Mouse (Mus musculus): Measurements from ENCODE around the gene Fam189a2. TPM values are rescaled to one million over a fixed set of nuclear protein-coding genes. Genes with fewer than 3 reads are reported as not detected.

Fam189a2 gene
- total and polyA plus RNA-seq, 3 experiments: not detected

DNA sequence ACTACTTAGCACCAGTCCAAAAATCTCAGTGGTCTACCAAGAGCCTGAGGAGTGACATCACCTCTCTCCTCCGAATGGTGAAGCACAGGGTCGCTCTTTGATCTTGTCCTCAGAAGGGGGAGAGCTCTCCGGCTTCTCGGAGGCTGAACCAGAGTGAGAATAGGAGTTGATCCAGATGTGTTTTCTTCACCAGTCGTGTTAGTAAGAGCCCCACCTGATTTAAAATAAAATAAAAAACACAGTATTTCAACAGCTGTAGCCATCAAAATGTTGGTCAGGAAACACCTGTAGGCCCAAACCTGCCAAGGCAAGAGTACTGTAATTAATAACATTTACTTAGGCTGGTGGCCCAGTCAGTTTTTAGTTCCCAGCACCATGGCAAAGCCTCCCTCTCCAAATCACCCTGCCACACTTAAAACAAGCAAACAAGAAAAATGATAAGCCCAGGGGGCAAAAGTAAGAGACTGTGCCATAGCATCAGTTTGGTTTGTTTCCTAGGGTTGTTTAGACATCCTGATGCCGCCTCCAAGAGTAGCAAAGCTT is 52.8 kb downstream of the Fam189a2 start:
- H3K79me2 ChIP-seq (ENCODE audit: control insufficient read depth, insufficient read depth, low read length, poor library complexity): no peaks in the 10 kb centered on the region
- H3K9ac ChIP-seq (ENCODE audit: control insufficient read depth, low read depth, low read length, poor library complexity, severe bottlenecking): no peak overlapping the region
- no peaks in the 10 kb centered on the region for H3K27me3 ChIP-seq (ENCODE audit: control insufficient read depth in 1 of 2, insufficient read depth in 2 of 2, low read length in 2 of 2)
- DNase-seq (ENCODE audit: low read depth, low spot score): no peak
- H3K27ac ChIP-seq (ENCODE audit: control insufficient read depth, low read depth, low read length): no peak overlapping the region
- TF ChIP-seq MAX (IDR thresholded peaks at IDR 0.05; ENCODE audit: low read length): no peak
- TF ChIP-seq NRF1 (IDR thresholded peaks at IDR 0.05; ENCODE audit: insufficient read depth, low read depth, low read length, poor library complexity, severe bottlenecking): no peak
- TF ChIP-seq EP300 (IDR thresholded peaks at IDR 0.05; ENCODE audit: low read depth in 1 of 2, low read length in 2 of 2): no peak
- TF ChIP-seq HCFC1 (IDR thresholded peaks at IDR 0.05; ENCODE audit: low read depth, low read length): no peak
- TF ChIP-seq MXI1 (IDR thresholded peaks at IDR 0.05; ENCODE audit: low read depth, low read length): no peak
- TF ChIP-seq MEF2A (IDR thresholded peaks at IDR 0.05; ENCODE audit: extremely low read depth, insufficient replicate concordance, low read depth, low read length, poor library complexity, severe bottlenecking): no peak
- TF ChIP-seq ZNF384 (IDR thresholded peaks at IDR 0.05; ENCODE audit: low read depth, low read length): no peak
- no peak for TF ChIP-seq GATA1 (IDR thresholded peaks at IDR 0.05; ENCODE audit: low read depth, low read length)
- no peak for TF ChIP-seq RCOR1 (IDR thresholded peaks at IDR 0.05; ENCODE audit: low read depth, low read length)
- TF ChIP-seq ELF1 (IDR thresholded peaks at IDR 0.05; ENCODE audit: low read depth, low read length): no peak
- TF ChIP-seq BHLHE40 (IDR thresholded peaks at IDR 0.05; ENCODE audit: borderline replicate concordance, low read depth, low read length): no peak
- no peak for TF ChIP-seq MAFK (IDR thresholded peaks at IDR 0.05; ENCODE audit: borderline replicate concordance, low read depth, low read length)
- TF ChIP-seq NELFE (IDR thresholded peaks at IDR 0.05; ENCODE audit: low read depth, low read length): no peak
- TF ChIP-seq ZMIZ1 (IDR thresholded peaks at IDR 0.05; ENCODE audit: low read depth, low read length): no peak
- TF ChIP-seq TCF12 (IDR thresholded peaks at IDR 0.05; ENCODE audit: low read depth, low read length): no peak
- TF ChIP-seq SMC3 (IDR thresholded peaks at IDR 0.05; ENCODE audit: low read depth, low read length): no peak
- TF ChIP-seq TBP (IDR thresholded peaks at IDR 0.05; ENCODE audit: low read depth, low read length): no peak
- no peak for TF ChIP-seq MAZ (IDR thresholded peaks at IDR 0.05; ENCODE audit: low read depth, low read length)
- no peak overlapping the region for H3K4me3 ChIP-seq (ENCODE audit: control insufficient read depth in 1 of 2, insufficient read depth in 1 of 2, low read depth in 2 of 2, low read length in 2 of 2)
- no peaks in the 10 kb centered on the region for H3K36me3 ChIP-seq (ENCODE audit: control insufficient read depth in 1 of 2, insufficient read depth in 2 of 2, low read length in 2 of 2)
- no peaks in the 10 kb centered on the region for H3K4me1 ChIP-seq (ENCODE audit: control insufficient read depth in 1 of 2, insufficient read depth in 2 of 2, low read length in 2 of 2)
- no peaks in the 10 kb centered on the region for H3K9me3 ChIP-seq (replicated peaks; ENCODE audit: insufficient read depth, low read length)

DNA sequence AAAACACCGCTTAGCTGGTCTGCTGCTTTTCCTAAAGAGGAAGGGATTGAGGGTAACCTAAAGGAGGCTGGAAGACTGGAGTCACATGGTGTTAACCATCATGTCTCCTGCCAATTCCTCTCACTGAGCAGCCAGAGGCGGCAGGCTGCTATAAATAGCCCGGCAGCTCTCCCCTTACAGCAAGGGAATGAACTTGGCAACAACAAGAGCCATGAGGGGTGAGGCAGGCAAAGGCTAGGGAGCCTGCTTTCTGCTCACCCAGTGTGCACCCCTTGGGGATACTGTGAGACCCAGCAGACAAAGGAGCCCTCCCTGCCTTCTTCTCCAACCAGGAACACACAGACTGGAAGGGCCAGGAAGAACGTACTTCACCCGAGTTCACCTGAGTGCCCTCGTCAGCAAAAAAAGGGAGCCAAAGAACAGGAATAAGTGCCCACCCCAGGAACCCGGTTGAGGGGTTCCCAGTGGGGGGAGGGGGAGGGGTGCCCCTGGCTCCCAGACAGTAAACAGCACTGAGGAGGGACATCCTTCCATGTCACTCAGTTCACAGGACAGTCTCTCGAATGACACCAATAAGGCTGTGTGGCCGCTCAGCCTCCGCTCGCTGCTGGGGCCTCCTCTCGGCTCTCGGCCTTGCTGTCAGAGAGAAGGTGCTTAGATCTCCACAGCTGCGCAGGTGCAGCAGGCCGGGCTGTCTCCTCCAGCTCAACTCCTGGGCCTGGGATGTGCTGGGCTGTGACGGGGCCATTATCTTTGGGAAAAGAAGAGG is 57.8 kb downstream of the Fam189a2 start:
- Histone ChIP-seq H3K27ac (ENCODE audit: control insufficient read depth, low read depth, low read length) (no peak overlapping the region), H3K4me1 (ENCODE audit: control insufficient read depth in 1 of 2, insufficient read depth in 2 of 2, low read length in 2 of 2) (no peaks in the 10 kb centered on the region), H3K9ac (ENCODE audit: control insufficient read depth, low read depth, low read length, poor library complexity, severe bottlenecking) (no peak overlapping the region), H3K36me3 (ENCODE audit: control insufficient read depth in 1 of 2, insufficient read depth in 2 of 2, low read length in 2 of 2) (no peaks in the 10 kb centered on the region), H3K27me3 (ENCODE audit: control insufficient read depth in 1 of 2, insufficient read depth in 2 of 2, low read length in 2 of 2) (no peaks in the 10 kb centered on the region), H3K4me3 (ENCODE audit: control insufficient read depth in 1 of 2, insufficient read depth in 1 of 2, low read depth in 2 of 2, low read length in 2 of 2) (no peak overlapping the region), H3K79me2 (ENCODE audit: control insufficient read depth, insufficient read depth, low read length, poor library complexity) (no peaks in the 10 kb centered on the region), H3K9me3 (replicated peaks; ENCODE audit: insufficient read depth, low read length) (no peaks in the 10 kb centered on the region)
- no peak for DNase-seq (ENCODE audit: low read depth, low spot score)
- TF ChIP-seq NRF1 (IDR thresholded peaks at IDR 0.05; ENCODE audit: insufficient read depth, low read depth, low read length, poor library complexity, severe bottlenecking) (no peak), USF1 (IDR thresholded peaks at IDR 0.05; ENCODE audit: low read depth, low read length) (no peak), NELFE (IDR thresholded peaks at IDR 0.05; ENCODE audit: low read depth, low read length) (no peak), JUND (IDR thresholded peaks at IDR 0.05; ENCODE audit: low read depth, low read length) (no peak), CHD2 (IDR thresholded peaks at IDR 0.05; ENCODE audit: low read length) (no peak), ZC3H11A (IDR thresholded peaks at IDR 0.05; ENCODE audit: low read depth, low read length) (no peak), MEF2A (IDR thresholded peaks at IDR 0.05; ENCODE audit: extremely low read depth, insufficient replicate concordance, low read depth, low read length, poor library complexity, severe bottlenecking) (no peak), MYB (IDR thresholded peaks at IDR 0.05; ENCODE audit: low read depth, low read length) (no peak), POLR2AphosphoS2 (IDR thresholded peaks at IDR 0.05; ENCODE audit: low read length) (no peak), HCFC1 (IDR thresholded peaks at IDR 0.05; ENCODE audit: low read depth, low read length) (no peak), CTCF (IDR thresholded peaks at IDR 0.05 in 2 of 3, conservative IDR thresholded peaks at IDR 0.05 in 1 of 3; ENCODE audit: control insufficient read depth in 1 of 3, insufficient read depth in 1 of 3, low read depth in 2 of 3, low read length in 3 of 3, poor library complexity in 1 of 3, severe bottlenecking in 1 of 3) (no peak), CHD1 (IDR thresholded peaks at IDR 0.05; ENCODE audit: low read depth, low read length) (no peak), MAX (IDR thresholded peaks at IDR 0.05; ENCODE audit: low read length) (no peak), UBTF (IDR thresholded peaks at IDR 0.05; ENCODE audit: borderline replicate concordance, insufficient read depth, low read depth, low read length) (no peak), ZKSCAN1 (IDR thresholded peaks at IDR 0.05; ENCODE audit: low read depth, low read length) (no peak), KAT2A (conservative IDR thresholded peaks at IDR 0.05; ENCODE audit: low read depth, low read length) (no peak), ELF1 (IDR thresholded peaks at IDR 0.05; ENCODE audit: low read depth, low read length) (no peak), SMC3 (IDR thresholded peaks at IDR 0.05; ENCODE audit: low read depth, low read length) (no peak), MXI1 (IDR thresholded peaks at IDR 0.05; ENCODE audit: low read depth, low read length) (no peak)

All from MEL (cell line).